Mouse (Mus musculus) neural tube, embryonic 14.5 days (tissue): ENCODE measurements around the gene Syt15. TPM values are rescaled to one million over a fixed set of nuclear protein-coding genes. Genes with fewer than 3 reads are reported as not detected.

ENCODE experiments used
- ATAC-seq: fragments of 200-750 bp; cut with Nextera tagmentation; 2 replicates; pipeline ENCODE4 v1.8.0; 2017; ENCODE audit warnings: low read depth, mild to moderate bottlenecking, moderate TSS enrichment, moderate library complexity
- H3K27ac ChIP-seq: fragments of 300-500 bp; sonication (generic); 2 replicates; pipeline ENCODE4 v1.5.1; 2014; ENCODE audit warnings: low read depth, mild to moderate bottlenecking, control low read depth, low read length, moderate library complexity, mixed read lengths
- H3K27me3 ChIP-seq: fragments of 300-500 bp; sonication (generic); 2 replicates; pipeline ENCODE4 v1.6.1; 2014; ENCODE audit warnings: low read length; ENCODE audit not compliant: control insufficient read depth, insufficient read depth
- H3K36me3 ChIP-seq: fragments of 300-500 bp; sonication (generic); 2 replicates; pipeline ENCODE4 v1.6.1; 2014; ENCODE audit warnings: low read length, mixed read lengths; ENCODE audit not compliant: control insufficient read depth, insufficient read depth
- H3K4me1 ChIP-seq: fragments of 300-500 bp; sonication (generic); 2 replicates; pipeline ENCODE4 v1.6.1; 2014; ENCODE audit warnings: low read length; ENCODE audit not compliant: control insufficient read depth, insufficient read depth
- H3K4me2 ChIP-seq: fragments of 300-500 bp; sonication (generic); 2 replicates; pipeline ENCODE4 v1.6.1; 2014; ENCODE audit warnings: mild to moderate bottlenecking, low read depth, low read length, control low read depth
- H3K4me3 ChIP-seq: fragments of 300-500 bp; sonication (generic); 2 replicates; pipeline ENCODE4 v1.5.1; 2014; ENCODE audit warnings: low read depth, low read length, control low read depth, mixed read lengths
- H3K9ac ChIP-seq: fragments of 300-500 bp; sonication (generic); replicated peaks from 2 replicates; pipeline ENCODE4 v1.6.1; 2014; ENCODE audit warnings: low read depth, mild to moderate bottlenecking, control low read depth, low read length, mixed read lengths
- H3K9me3 ChIP-seq: fragments of 300-500 bp; sonication (generic); 2 replicates; pipeline ENCODE4 v1.6.1; 2016; ENCODE audit warnings: low read length; ENCODE audit not compliant: control insufficient read depth
- WGBS: fragments of 180-500 bp; shearing (Covaris S2); extraction: QIAGEN DNeasy Blood & Tissue Kit; methylation state at CpG from one replicate; pipeline ENCODE4 v1.1.7; 2014; 5-methylcytosine and 5-hydroxymethylcytosine counted together
- polyA plus RNA-seq: library from polyadenylated mRNA; unstranded; fragments of >200 nt; fragmentation: Nextera tagmentation; extraction: Ambion mirVana; gene quantifications from 2 replicates; pipeline ENCODE4 v1.2.1, GENCODE M21; 2014

Gene Syt15
- 0.46 and 0.49 TPM in 2 replicates for polyA plus RNA-seq

DNA sequence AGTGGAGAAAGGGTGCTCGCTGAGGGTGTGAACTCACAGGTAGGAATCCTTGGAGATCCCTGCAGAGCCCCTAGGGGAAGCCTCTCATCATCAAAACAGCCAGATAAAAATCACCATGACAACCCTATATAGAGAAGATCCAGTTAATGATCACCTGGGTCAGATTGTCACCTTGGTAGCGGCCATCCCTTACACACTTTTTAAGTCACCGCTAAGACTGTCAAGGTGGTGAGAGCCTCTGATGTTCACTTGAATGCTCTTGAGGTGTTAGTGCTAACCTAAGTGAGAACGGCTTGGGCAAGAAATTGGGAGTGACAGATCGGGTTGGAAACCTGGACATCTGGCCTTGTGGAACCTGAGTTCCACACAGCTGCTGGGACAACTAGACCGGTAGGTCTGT lies at the start of gene Syt15:
Syt15 (plus strand) TSS at position 301 of the 400 bp plus-strand sequence.
- 80% methylated on average over 6 of the region's 6 CpGs for WGBS
- 0 out of 2 replicates have a peak, but pooled peaks cover 4% of the 10 kb centered on the region for H3K27me3 ChIP-seq
- H3K4me3 ChIP-seq, result no peak within 1 kb of the TSS
- H3K27ac ChIP-seq, result no peak within 1 kb of the TSS
- H3K4me2 ChIP-seq, result peak within 1 kb of the TSS; percentile 37
- H3K9me3 ChIP-seq, result no peaks in the 10 kb centered on the region
- H3K4me1 ChIP-seq, result no peaks in the 10 kb centered on the region
- no peak for ATAC-seq
- H3K9ac ChIP-seq, result 0 out of 2 replicates have a peak within 1 kb of the TSS, but pooled peaks have one; percentile 21
- H3K36me3 ChIP-seq, result no peaks in the 10 kb centered on the region

DNA sequence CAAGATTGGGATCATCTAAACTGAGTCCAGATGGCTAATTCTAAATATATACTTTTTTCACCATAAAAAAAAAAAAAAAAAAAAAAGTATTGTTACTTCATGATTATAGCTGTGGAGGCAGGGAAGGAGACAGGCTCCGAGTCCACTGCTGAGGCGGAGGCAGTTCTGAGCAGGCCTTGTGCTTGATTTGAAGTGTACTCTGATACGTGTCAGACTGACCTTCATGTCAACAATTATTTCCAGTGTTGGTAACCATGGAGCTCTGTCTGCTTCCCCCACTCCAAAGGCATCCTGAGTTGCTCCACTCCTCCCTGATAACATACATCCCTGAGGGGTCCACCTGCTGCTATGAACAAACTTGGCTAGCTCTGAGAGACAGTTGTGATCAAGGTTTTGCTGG lies 48.3 kb upstream of the Syt15 start:
- Histone ChIP-seq H3K27ac (no peak overlapping the region), H3K36me3 (no peaks in the 10 kb centered on the region), H3K9me3 (no peaks in the 10 kb centered on the region), H3K4me1 (no peaks in the 10 kb centered on the region), H3K9ac (no peak overlapping the region), H3K27me3 (no peaks in the 10 kb centered on the region), H3K4me2 (no peak overlapping the region), H3K4me3 (no peak overlapping the region)
- 87% methylated on average over 3 of the region's 3 CpGs for WGBS
- no peak for ATAC-seq

DNA sequence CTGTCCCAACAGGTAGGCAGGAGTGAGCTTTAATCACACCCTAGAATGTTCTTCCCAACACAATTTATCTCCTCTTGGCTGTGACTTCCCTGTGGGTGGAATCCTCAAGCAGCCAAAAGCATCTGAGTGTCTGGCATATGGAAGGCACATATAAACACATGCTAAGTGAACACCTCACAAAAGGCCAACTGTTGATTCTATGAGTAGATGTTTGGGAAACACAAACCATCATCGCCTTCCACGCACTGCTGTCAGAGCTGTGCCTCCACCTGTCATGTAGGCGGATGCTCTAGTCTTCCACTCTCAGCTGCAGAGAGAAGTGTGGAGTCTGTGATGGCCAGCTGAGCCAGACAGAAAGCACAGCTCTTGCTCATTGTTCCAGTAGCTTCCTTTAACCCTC lies 40.0 kb upstream of the Syt15 start:
- 95% methylated on average over 3 of the region's 3 CpGs for WGBS
- ATAC-seq, result no peak
- no peak overlapping the region for H3K9ac ChIP-seq
- no peak overlapping the region for H3K27ac ChIP-seq
- no peaks in the 10 kb centered on the region for H3K36me3 ChIP-seq
- no peaks in the 10 kb centered on the region for H3K27me3 ChIP-seq
- no peaks in the 10 kb centered on the region for H3K4me1 ChIP-seq
- no peak overlapping the region for H3K4me2 ChIP-seq
- no peaks in the 10 kb centered on the region for H3K9me3 ChIP-seq
- H3K4me3 ChIP-seq, result no peak overlapping the region

DNA sequence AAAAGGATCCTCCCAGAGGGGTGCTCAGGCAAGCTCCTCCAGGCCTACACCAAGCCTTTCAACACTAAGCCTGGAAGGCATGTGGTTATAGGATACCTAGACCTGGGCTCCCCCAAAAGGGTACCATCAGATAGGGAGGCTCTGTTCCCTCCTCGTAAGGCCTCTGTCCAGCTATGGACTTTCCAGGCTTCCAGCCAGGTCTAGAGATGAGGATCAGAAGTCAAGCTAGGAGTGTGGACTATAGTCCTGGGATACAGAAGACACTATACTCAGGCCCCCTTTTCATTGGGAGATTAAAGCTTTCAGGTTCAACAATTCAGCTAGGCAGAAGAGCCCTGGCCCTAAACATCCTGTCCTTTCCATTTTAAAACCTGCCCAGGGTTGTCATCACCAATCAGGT lies 36.3 kb upstream of the Syt15 start:
- H3K36me3 ChIP-seq, result no peaks in the 10 kb centered on the region
- no peak overlapping the region for H3K4me2 ChIP-seq
- H3K27me3 ChIP-seq, result no peaks in the 10 kb centered on the region
- H3K9me3 ChIP-seq, result no peaks in the 10 kb centered on the region
- no peaks in the 10 kb centered on the region for H3K4me1 ChIP-seq
- H3K27ac ChIP-seq, result no peak overlapping the region
- 88% methylated on average over 1 of the region's 1 CpGs for WGBS
- H3K4me3 ChIP-seq, result no peak overlapping the region
- no peak overlapping the region for H3K9ac ChIP-seq
- ATAC-seq, result no peak

DNA sequence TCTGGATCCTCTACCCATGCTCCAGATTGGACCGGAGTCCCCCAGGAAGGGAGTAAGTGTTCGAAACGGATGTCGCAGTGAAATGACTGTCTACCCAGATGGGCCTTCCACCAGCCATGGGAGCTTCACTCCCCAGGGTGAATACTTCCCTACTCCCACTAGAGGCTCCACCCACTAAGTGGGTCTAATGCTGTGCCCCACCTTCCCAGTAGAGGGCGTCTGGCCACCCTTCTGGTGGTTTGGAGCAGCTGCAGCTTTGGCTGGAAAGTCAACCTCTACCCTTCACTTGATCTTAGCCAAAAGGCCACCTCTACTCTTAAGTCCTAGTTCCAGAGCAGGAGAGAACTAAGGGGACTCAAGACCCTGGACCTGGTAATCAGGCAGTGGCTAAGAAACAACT lies 30.8 kb upstream of the Syt15 start:
- no peaks in the 10 kb centered on the region for H3K36me3 ChIP-seq
- H3K9ac ChIP-seq, result no peak overlapping the region
- 62% methylated on average over 5 of the region's 5 CpGs for WGBS
- H3K4me3 ChIP-seq, result no peak overlapping the region
- no peak for ATAC-seq
- no peaks in the 10 kb centered on the region for H3K27me3 ChIP-seq
- H3K9me3 ChIP-seq, result no peaks in the 10 kb centered on the region
- H3K4me1 ChIP-seq, result no peaks in the 10 kb centered on the region
- H3K27ac ChIP-seq, result no peak overlapping the region
- H3K4me2 ChIP-seq, result no peak overlapping the region

DNA sequence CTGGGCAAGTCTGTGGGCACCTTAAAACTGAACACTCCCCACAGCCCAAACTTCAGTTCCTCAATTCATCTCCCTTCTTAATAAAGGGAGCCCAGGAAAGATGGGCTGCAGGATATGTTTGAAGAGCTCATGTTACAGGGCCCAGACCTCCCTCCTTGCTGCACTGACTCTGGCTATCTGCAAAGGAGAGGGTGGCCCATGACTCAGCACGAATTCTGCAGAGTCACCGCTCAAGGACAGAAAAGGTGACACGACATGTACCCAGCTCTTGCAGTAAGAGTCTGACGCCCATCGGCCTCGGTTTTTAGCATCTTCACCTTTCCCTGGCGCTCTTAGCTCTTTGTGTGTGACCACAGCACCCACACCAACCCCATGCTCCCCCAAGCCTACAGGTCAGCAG lies 29.0 kb upstream of the Syt15 start:
- Histone ChIP-seq H3K36me3 (0 out of 2 replicates have a peak, but pooled peaks cover 5% of the 10 kb centered on the region), H3K9me3 (no peaks in the 10 kb centered on the region), H3K4me1 (no peaks in the 10 kb centered on the region), H3K27me3 (no peaks in the 10 kb centered on the region), H3K4me3 (no peak overlapping the region), H3K27ac (no peak overlapping the region), H3K9ac (no peak overlapping the region), H3K4me2 (no peak overlapping the region)
- 76% methylated on average over 7 of the region's 7 CpGs for WGBS
- ATAC-seq, result no peak

DNA sequence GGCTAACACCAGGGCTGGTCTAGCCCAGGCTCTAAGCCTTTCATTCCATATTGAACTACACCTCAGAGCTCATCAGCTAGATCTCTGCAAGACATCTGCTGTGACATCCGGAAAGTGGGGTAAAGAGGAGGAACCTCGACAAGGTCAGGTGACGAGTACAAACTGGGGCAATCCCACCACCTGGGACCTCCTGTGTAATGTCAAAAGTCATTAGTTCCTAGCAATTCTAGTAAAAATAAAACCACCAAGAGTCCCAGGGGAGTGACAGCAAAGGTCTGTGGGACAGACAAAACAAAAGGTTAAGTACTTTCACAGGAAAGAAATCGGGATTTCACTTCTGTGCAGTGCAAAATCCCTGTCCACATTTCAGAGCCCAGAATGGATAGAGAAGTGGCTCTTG lies 25.5 kb upstream of the Syt15 start:
- Histone ChIP-seq H3K4me3 (no peak overlapping the region), H3K9me3 (no peaks in the 10 kb centered on the region), H3K27me3 (no peaks in the 10 kb centered on the region), H3K36me3 (0 out of 2 replicates have a peak, but pooled peaks cover 5% of the 10 kb centered on the region), H3K9ac (no peak overlapping the region), H3K4me2 (no peak overlapping the region), H3K27ac (no peak overlapping the region), H3K4me1 (no peaks in the 10 kb centered on the region)
- 78% methylated on average over 4 of the region's 4 CpGs for whole genome bisulfite sequencing
- no peak for ATAC-seq

DNA sequence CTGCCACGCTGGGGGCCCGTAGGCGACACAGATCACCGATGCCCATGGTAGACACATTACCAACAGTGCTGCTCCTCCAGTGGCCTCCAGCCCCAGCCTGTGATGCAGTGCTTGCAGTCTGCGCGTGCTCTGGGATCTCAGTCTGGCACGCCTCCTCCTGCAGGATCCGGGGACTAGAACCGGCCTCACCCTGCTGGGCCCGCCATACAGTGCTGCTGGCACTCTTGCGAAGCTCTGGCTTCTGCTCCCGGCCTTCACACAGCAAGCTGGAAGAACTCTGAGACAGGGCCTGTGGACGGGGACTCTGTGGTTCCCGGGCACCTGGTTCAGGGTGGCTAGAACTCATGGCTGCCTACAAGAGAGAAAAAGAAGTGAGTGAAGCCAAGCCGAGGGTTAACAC lies 23.9 kb upstream of the Syt15 start:
- 90% methylated on average over 15 of the region's 15 CpGs for WGBS
- Histone ChIP-seq H3K9ac (no peak overlapping the region), H3K4me3 (no peak overlapping the region), H3K9me3 (no peaks in the 10 kb centered on the region), H3K4me1 (0 out of 2 replicates have a peak, but pooled peaks cover 3% of the 10 kb centered on the region), H3K27me3 (no peaks in the 10 kb centered on the region), H3K27ac (no peak overlapping the region), H3K4me2 (no peak overlapping the region), H3K36me3 (0 out of 2 replicates have a peak, but pooled peaks cover 5% of the 10 kb centered on the region)
- no peak for ATAC-seq

DNA sequence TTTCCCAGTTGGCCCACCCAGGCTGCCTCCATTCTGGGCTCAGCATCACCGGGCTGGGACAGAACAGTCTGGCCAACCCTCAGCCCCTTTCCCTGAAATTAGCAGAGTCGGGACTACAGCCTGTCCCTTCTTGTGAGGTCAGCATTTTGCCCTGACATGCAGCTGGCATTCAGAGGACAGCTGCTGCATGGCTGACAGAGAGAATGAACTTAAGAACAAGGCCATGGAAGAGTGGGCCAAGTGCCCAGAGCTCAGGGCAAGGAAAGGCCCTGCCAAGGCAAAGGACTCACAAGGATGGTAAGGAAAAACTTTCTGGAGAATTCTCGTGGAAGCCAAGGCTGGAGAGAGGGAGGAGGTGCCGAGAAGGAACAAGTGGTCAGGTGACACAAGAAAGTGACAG lies 22.7 kb upstream of the Syt15 start:
- no peak overlapping the region for H3K4me3 ChIP-seq
- no peak for ATAC-seq
- 64% methylated on average over 4 of the region's 4 CpGs for WGBS
- H3K27ac ChIP-seq, result no peak overlapping the region
- H3K36me3 ChIP-seq, result 0 out of 2 replicates have a peak, but pooled peaks cover 5% of the 10 kb centered on the region
- H3K9ac ChIP-seq, result no peak overlapping the region
- no peak overlapping the region for H3K4me2 ChIP-seq
- H3K9me3 ChIP-seq, result no peaks in the 10 kb centered on the region
- no peaks in the 10 kb centered on the region for H3K27me3 ChIP-seq
- 0 out of 2 replicates have a peak, but pooled peaks cover 3% of the 10 kb centered on the region for H3K4me1 ChIP-seq
